Mouse (Mus musculus): ENCODE measurements around the gene Sptan1. TPM values are rescaled to one million over a fixed set of nuclear protein-coding genes. Genes with fewer than 3 reads are reported as not detected.

Gene Sptan1
- polyA plus RNA-seq, 2 experiments: 14.5 to 21.1 TPM

DNA sequence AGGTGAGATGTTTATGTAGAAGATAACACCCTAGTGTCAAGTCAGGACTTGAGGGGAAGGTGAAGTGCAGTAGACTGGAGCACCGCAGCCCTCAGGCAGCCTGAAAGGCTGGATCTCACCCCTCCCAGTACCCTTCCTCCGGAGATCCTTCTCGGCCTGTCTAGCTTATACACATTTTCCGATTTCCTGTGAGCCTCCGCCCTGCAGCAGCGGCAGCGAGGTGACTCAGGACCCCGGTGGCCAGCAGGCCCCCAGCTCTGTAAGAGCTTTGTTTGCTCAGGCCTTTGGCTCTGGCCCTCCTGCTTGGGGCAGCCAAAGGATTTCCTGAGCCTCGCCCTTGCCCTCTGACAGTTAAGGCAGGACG lies 113.0 kb downstream of the Sptan1 start:
- Histone ChIP-seq H3K4me1 (replicated peaks; ENCODE audit: control insufficient read depth in 2 of 2, insufficient read depth in 2 of 2, low read length in 1 of 2) (peaks cover 4 to 6% of the 10 kb centered on the region in 2 experiments; a peak in 2 of 4 replicates), H3K4me2 (ENCODE audit: low read depth) (peak overlapping the region; percentile 100), H3K4me3 (ENCODE audit: insufficient read depth in 1 of 2, low read depth in 2 of 2, low read length in 2 of 2) (peak overlapping the region in 1 of 2 experiments; percentile 62; a peak in 2 of 4 replicates), H3K36me3 (replicated peaks; ENCODE audit: control insufficient read depth, insufficient read depth, low read depth) (no peaks in the 10 kb centered on the region), H3K9me3 (ENCODE audit: control insufficient read depth, low read length) (no peaks in the 10 kb centered on the region), H3K27me3 (ENCODE audit: control insufficient read depth, insufficient read depth, low read length) (no peaks in the 10 kb centered on the region), H3K9ac (replicated peaks) (no peak overlapping the region), H3K27ac (no peak overlapping the region)
- TF ChIP-seq EP300 (IDR thresholded peaks at IDR 0.05; ENCODE audit: low read depth) (no peak), CTCF (IDR thresholded peaks at IDR 0.05; ENCODE audit: low read depth) (no peak)
- DNase-seq (ENCODE audit: low read depth in 3 of 3, low spot score in 3 of 3): no peak
- peak; percentile 12; the same call in 1 of the 2 replicates for ATAC-seq (ENCODE audit: insufficient read depth)
- 8% methylated on average over 10 of the region's 10 CpGs for WGBS (ENCODE audit: insufficient replicate concordance)

DNA sequence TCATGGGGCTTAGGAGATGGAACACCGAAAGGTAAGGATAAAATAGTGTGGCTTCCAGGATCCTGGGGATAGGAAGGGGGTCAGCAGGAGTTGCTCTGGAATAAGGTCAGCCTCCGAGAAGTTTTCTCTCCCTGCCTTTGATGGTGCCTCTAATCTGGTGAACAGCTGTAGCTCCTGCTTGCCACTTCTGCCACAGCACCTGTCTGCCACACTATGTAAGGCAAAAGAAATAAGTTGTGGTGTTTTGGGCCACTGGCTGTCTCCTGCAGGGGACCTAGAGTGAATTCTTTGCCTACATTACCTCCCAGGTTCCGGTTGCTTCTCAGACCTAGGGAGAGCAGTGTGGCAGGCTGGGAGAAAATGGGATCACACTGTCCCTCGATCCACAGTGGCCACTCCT lies 113.4 kb downstream of the Sptan1 start:
- DNase-seq (ENCODE audit: low read depth in 3 of 3, low spot score in 3 of 3) (no peak), ATAC-seq (ENCODE audit: insufficient read depth) (no peak)
- no peak overlapping the region for H3K9ac ChIP-seq (replicated peaks)
- no peaks in the 10 kb centered on the region for H3K9me3 ChIP-seq (ENCODE audit: control insufficient read depth, low read length)
- no peaks in the 10 kb centered on the region for H3K27me3 ChIP-seq (ENCODE audit: control insufficient read depth, insufficient read depth, low read length)
- no peaks in the 10 kb centered on the region for H3K36me3 ChIP-seq (replicated peaks; ENCODE audit: control insufficient read depth, insufficient read depth, low read depth)
- WGBS (ENCODE audit: insufficient replicate concordance): 70% methylated on average over 4 of the region's 4 CpGs
- H3K4me1 ChIP-seq (replicated peaks; ENCODE audit: control insufficient read depth in 2 of 2, insufficient read depth in 2 of 2, low read length in 1 of 2): peaks cover 4 to 6% of the 10 kb centered on the region in 2 experiments; a peak in 2 of 4 replicates
- H3K4me3 ChIP-seq (ENCODE audit: insufficient read depth in 1 of 2, low read depth in 2 of 2, low read length in 2 of 2): no peak overlapping the region; a peak in 1 of 4 replicates
- H3K4me2 ChIP-seq (ENCODE audit: low read depth): peak overlapping the region; percentile 100
- TF ChIP-seq CTCF (IDR thresholded peaks at IDR 0.05; ENCODE audit: low read depth) (no peak), EP300 (IDR thresholded peaks at IDR 0.05; ENCODE audit: low read depth) (no peak)
- H3K27ac ChIP-seq: no peak overlapping the region

DNA sequence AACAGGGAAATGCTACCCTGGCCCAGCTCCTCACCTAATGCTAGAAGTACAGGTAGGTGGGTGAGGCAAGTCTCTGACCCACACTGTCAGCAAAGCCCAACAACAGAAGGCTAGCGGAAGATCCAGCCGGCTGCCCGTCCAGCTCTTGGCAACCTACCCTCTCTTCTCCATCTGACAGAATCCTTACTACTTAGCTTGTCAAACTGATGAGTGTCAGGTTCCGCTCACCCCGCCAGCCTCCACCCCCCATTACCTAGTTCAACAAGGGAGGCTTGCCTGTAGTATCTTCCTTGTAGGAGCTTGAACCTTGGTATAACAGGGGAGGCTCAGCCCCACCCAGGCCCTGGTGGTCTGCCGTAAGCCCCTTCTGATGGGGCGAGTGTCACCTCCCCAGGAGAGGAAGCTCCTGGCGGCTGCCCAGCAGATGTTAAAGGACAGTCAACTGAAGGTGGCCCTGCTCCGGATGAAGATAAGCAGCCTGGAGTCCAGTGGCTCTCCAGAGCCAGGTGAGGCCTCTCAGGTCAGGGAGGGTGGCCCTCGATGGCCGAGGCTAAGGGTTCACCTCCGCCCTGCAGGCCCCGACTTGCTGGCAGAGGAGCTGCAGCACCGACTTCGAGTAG lies 114.9 kb downstream of the Sptan1 start:
- H3K4me3 ChIP-seq (ENCODE audit: insufficient read depth in 1 of 2, low read depth in 2 of 2, low read length in 2 of 2): no peak overlapping the region
- DNase-seq (ENCODE audit: low read depth in 3 of 3, low spot score in 3 of 3) (no peak), ATAC-seq (ENCODE audit: insufficient read depth) (no peak)
- H3K27me3 ChIP-seq (ENCODE audit: control insufficient read depth, insufficient read depth, low read length): no peaks in the 10 kb centered on the region
- no peak overlapping the region for H3K9ac ChIP-seq (replicated peaks)
- no peaks in the 10 kb centered on the region for H3K9me3 ChIP-seq (ENCODE audit: control insufficient read depth, low read length)
- no peaks in the 10 kb centered on the region for H3K36me3 ChIP-seq (replicated peaks; ENCODE audit: control insufficient read depth, insufficient read depth, low read depth)
- peaks cover 4 to 6% of the 10 kb centered on the region in 2 experiments; a peak in 2 of 4 replicates for H3K4me1 ChIP-seq (replicated peaks; ENCODE audit: control insufficient read depth in 2 of 2, insufficient read depth in 2 of 2, low read length in 1 of 2)
- no peak overlapping the region for H3K4me2 ChIP-seq (ENCODE audit: low read depth)
- TF ChIP-seq CTCF (IDR thresholded peaks at IDR 0.05; ENCODE audit: low read depth): no peak
- WGBS (ENCODE audit: insufficient replicate concordance): 81% methylated on average over 15 of the region's 15 CpGs
- H3K27ac ChIP-seq: no peak overlapping the region

Small RNA genes within 50 kb of the gene (microRNA-seq; reads per million reads assigned to microRNA genes)
- gene Mir6997: not detected

Other genes with a start within 250 kb of the Sptan1 start
- gene Gm13420, start 213.9 kb upstream of the Sptan1 start, polyA plus RNA-seq (2012; rRNA removed): 0.39 and 0.64 TPM in 2 replicates
- 0.34 and 0.38 TPM in 2 replicates for gene Gm13420, start 213.9 kb upstream of the Sptan1 start, polyA plus RNA-seq (2014; fragmentation: Nextera tagmentation; extraction: Ambion mirVana)
- gene Gm13547, start 206.2 kb upstream of the Sptan1 start, polyA plus RNA-seq (2012; rRNA removed): not detected in 2 replicates
- gene Gm13547, start 206.2 kb upstream of the Sptan1 start, polyA plus RNA-seq (2014; fragmentation: Nextera tagmentation; extraction: Ambion mirVana): not detected in 2 replicates
- 8.4 and 10.0 TPM in 2 replicates for gene Coq4, start 178.1 kb upstream of the Sptan1 start, polyA plus RNA-seq (2012; rRNA removed)
- 11.6 and 13.4 TPM in 2 replicates for gene Coq4, start 178.1 kb upstream of the Sptan1 start, polyA plus RNA-seq (2014; fragmentation: Nextera tagmentation; extraction: Ambion mirVana)
- 11.2 and 15.1 TPM in 2 replicates for gene Trub2, start 177.1 kb upstream of the Sptan1 start, polyA plus RNA-seq (2012; rRNA removed)
- gene Trub2, start 177.1 kb upstream of the Sptan1 start, polyA plus RNA-seq (2014; fragmentation: Nextera tagmentation; extraction: Ambion mirVana): 9.3 and 11.8 TPM in 2 replicates
- gene Slc27a4, start 162.9 kb upstream of the Sptan1 start, polyA plus RNA-seq (2012; rRNA removed): 2.3 and 2.5 TPM in 2 replicates
- 1.5 and 1.9 TPM in 2 replicates for gene Slc27a4, start 162.9 kb upstream of the Sptan1 start, polyA plus RNA-seq (2014; fragmentation: Nextera tagmentation; extraction: Ambion mirVana)
- gene Urm1, start 145.5 kb upstream of the Sptan1 start, polyA plus RNA-seq (2012; rRNA removed): 14.5 and 17.7 TPM in 2 replicates
- 7.4 and 8.4 TPM in 2 replicates for gene Urm1, start 145.5 kb upstream of the Sptan1 start, polyA plus RNA-seq (2014; fragmentation: Nextera tagmentation; extraction: Ambion mirVana)
- 20.1 and 20.4 TPM in 2 replicates for gene Cercam, start 96.4 kb upstream of the Sptan1 start, polyA plus RNA-seq (2012; rRNA removed)
- 16.6 and 23.1 TPM in 2 replicates for gene Cercam, start 96.4 kb upstream of the Sptan1 start, polyA plus RNA-seq (2014; fragmentation: Nextera tagmentation; extraction: Ambion mirVana)
- gene Odf2, start 76.3 kb upstream of the Sptan1 start, polyA plus RNA-seq (2012; rRNA removed): 21.0 and 29.6 TPM in 2 replicates
- 23.5 and 29.1 TPM in 2 replicates for gene Odf2, start 76.3 kb upstream of the Sptan1 start, polyA plus RNA-seq (2014; fragmentation: Nextera tagmentation; extraction: Ambion mirVana)
- 11.2 and 13.5 TPM in 2 replicates for gene Gle1, start 30.1 kb upstream of the Sptan1 start, polyA plus RNA-seq (2012; rRNA removed)
- 17.6 and 20.5 TPM in 2 replicates for gene Gle1, start 30.1 kb upstream of the Sptan1 start, polyA plus RNA-seq (2014; fragmentation: Nextera tagmentation; extraction: Ambion mirVana)
- 5.6 and 5.8 TPM in 2 replicates for gene Wdr34, start 83.3 kb downstream of the Sptan1 start, polyA plus RNA-seq (2012; rRNA removed)
- gene Wdr34, start 83.3 kb downstream of the Sptan1 start, polyA plus RNA-seq (2014; fragmentation: Nextera tagmentation; extraction: Ambion mirVana): 6.0 and 6.8 TPM in 2 replicates
- gene Set, start 91.8 kb downstream of the Sptan1 start, polyA plus RNA-seq (2012; rRNA removed): 56.1 and 159 TPM in 2 replicates
- 179 and 189 TPM in 2 replicates for gene Set, start 91.8 kb downstream of the Sptan1 start, polyA plus RNA-seq (2014; fragmentation: Nextera tagmentation; extraction: Ambion mirVana)
- 3.0 and 3.5 TPM in 2 replicates for gene Pkn3, start 112.1 kb downstream of the Sptan1 start, polyA plus RNA-seq (2012; rRNA removed)
- 1.8 and 2.0 TPM in 2 replicates for gene Pkn3, start 112.1 kb downstream of the Sptan1 start, polyA plus RNA-seq (2014; fragmentation: Nextera tagmentation; extraction: Ambion mirVana)
- gene Zdhhc12, start 128.1 kb downstream of the Sptan1 start, polyA plus RNA-seq (2012; rRNA removed): 23.4 and 25.5 TPM in 2 replicates
- gene Zdhhc12, start 128.1 kb downstream of the Sptan1 start, polyA plus RNA-seq (2014; fragmentation: Nextera tagmentation; extraction: Ambion mirVana): 17.4 and 21.5 TPM in 2 replicates
- gene Zer1, start 159.0 kb downstream of the Sptan1 start, polyA plus RNA-seq (2012; rRNA removed): 8.1 and 8.5 TPM in 2 replicates
- gene Zer1, start 159.0 kb downstream of the Sptan1 start, polyA plus RNA-seq (2014; fragmentation: Nextera tagmentation; extraction: Ambion mirVana): 1.9 and 2.0 TPM in 2 replicates
- gene Tbc1d13, start 168.2 kb downstream of the Sptan1 start, polyA plus RNA-seq (2012; rRNA removed): 11.3 and 12.7 TPM in 2 replicates
- 3.6 and 3.9 TPM in 2 replicates for gene Tbc1d13, start 168.2 kb downstream of the Sptan1 start, polyA plus RNA-seq (2014; fragmentation: Nextera tagmentation; extraction: Ambion mirVana)
- 11.9 and 15.1 TPM in 2 replicates for gene Endog, start 205.9 kb downstream of the Sptan1 start, polyA plus RNA-seq (2012; rRNA removed)
- 19.1 and 20.3 TPM in 2 replicates for gene Endog, start 205.9 kb downstream of the Sptan1 start, polyA plus RNA-seq (2014; fragmentation: Nextera tagmentation; extraction: Ambion mirVana)
- 18.6 and 20.3 TPM in 2 replicates for gene Spout1, start 212.9 kb downstream of the Sptan1 start, polyA plus RNA-seq (2012; rRNA removed)
- gene Spout1, start 212.9 kb downstream of the Sptan1 start, polyA plus RNA-seq (2014; fragmentation: Nextera tagmentation; extraction: Ambion mirVana): 18.7 and 25.2 TPM in 2 replicates
- 14.3 and 16.8 TPM in 2 replicates for gene Kyat1, start 240.3 kb downstream of the Sptan1 start, polyA plus RNA-seq (2012; rRNA removed)
- gene Kyat1, start 240.3 kb downstream of the Sptan1 start, polyA plus RNA-seq (2014; fragmentation: Nextera tagmentation; extraction: Ambion mirVana): 9.5 and 11.6 TPM in 2 replicates